Mouse (Mus musculus) adrenal gland, postnatal 25 days (tissue): ENCODE results near the gene Slc7a12. TPM values are rescaled to one million over a fixed set of nuclear protein-coding genes. Genes with fewer than 3 reads are reported as not detected.

Experiments
- DNase-seq: peaks from one replicate; pipeline ENCODE4 v3.0.0; 2021; ENCODE audit warnings: mixed read lengths
- long read RNA-seq: library from polyadenylated mRNA; stranded (forward); transcript quantifications from one replicate; pipeline ENCODE4 v2.0.0, GENCODE M21; 2021
- total RNA-seq: library from RNA; stranded (reverse); gene quantifications from 2 replicates; pipeline ENCODE4 v1.2.3, GENCODE M21; 2021

The Slc7a12 gene
- total RNA-seq, result not detected in 2 replicates
- long read RNA-seq, result 0 reads

GRCm38 (mm10) chr3:14480397-14480796 is at the start of gene Slc7a12:
Slc7a12 (plus strand) TSS chr3:14480697.
- no peak for DNase-seq

GRCm38 (mm10) chr3:14432381-14432780 is 48.1 kb upstream of the Slc7a12 start:
- no peak for DNase-seq

GRCm38 (mm10) chr3:14446015-14446414 is 34.5 kb upstream of the Slc7a12 start:
- DNase-seq, result no peak

- no peak for DNase-seq
Measured at GRCm38 (mm10) chr3:14446691-14447090, 33.8 kb upstream of the Slc7a12 start.

Other genes starting within 250 kb of the Slc7a12 start
- 137 and 149 TPM in 2 replicates for gene 1810022K09Rik, start 130.6 kb downstream of the Slc7a12 start, total RNA-seq
- gene Car13, start 161.0 kb downstream of the Slc7a12 start, total RNA-seq, result 6.4 and 10.8 TPM in 2 replicates